Mouse (Mus musculus): ENCODE measurements around the gene Mtx3.

DNA sequence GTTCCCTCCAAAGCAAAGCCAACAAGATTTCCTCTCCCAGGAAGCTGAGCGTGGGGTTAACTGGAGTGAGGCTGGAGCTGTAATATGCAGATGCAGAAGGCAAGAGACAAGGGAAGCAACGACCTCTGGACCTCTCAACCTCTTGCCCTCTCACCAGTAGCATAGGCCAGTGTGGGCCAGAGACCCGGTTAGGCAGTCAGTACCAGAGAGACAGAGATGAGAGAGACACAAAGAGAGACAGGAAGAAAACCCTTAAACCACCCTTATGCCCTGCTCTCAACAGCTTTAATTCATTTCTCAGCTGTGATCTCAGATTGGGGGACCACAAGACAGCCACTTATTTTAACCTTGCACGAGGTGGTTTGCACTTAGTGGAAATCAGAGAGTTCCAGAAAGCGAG lies 62.8 kb downstream of the Mtx3 start:
- no peak for TF ChIP-seq CTCF (IDR thresholded peaks at IDR 0.05; ENCODE audit: insufficient read depth, low read depth, low read length)
- no peak for TF ChIP-seq POLR2A (IDR thresholded peaks at IDR 0.05; ENCODE audit: insufficient read depth, low read depth, low read length)

Measured in olfactory bulb, adult 2 months (tissue).